Mouse (Mus musculus) erythroblast, embryonic 14.5 days (primary cell): Measurements from ENCODE around the gene Diexf.

Source experiments
- GATA1 ChIP-seq: IDR thresholded peaks from 2 replicates; pipeline ENCODE4 v1.6.1; 2012; ENCODE audit warnings: low read length, inconsistent platforms, mixed read lengths
- TAL1 ChIP-seq: IDR thresholded peaks from 3 replicates; pipeline ENCODE4 v1.6.1; 2012; ENCODE audit warnings: low read length, inconsistent platforms, mixed read lengths

GRCm38 (mm10) chr1:193132385-193132784, 2.3 kb upstream of the Diexf start:
- no peak for TF ChIP-seq GATA1
- TF ChIP-seq TAL1 = no peak
